Mouse (Mus musculus) frontal cortex, postnatal 25 days (tissue): ENCODE results near the gene Zfp800.

Experiments
- DNase-seq, 2 experiments: peaks; one replicate each; pipeline ENCODE4 v3.0.0; 2022; ENCODE audit warnings: low spot score in 2 of 2

Zfp800 gene

GRCm38 (mm10) chr6:28203454-28203853 is 194.4 kb downstream of the Zfp800 start:
- no peak for DNase-seq

DNA sequence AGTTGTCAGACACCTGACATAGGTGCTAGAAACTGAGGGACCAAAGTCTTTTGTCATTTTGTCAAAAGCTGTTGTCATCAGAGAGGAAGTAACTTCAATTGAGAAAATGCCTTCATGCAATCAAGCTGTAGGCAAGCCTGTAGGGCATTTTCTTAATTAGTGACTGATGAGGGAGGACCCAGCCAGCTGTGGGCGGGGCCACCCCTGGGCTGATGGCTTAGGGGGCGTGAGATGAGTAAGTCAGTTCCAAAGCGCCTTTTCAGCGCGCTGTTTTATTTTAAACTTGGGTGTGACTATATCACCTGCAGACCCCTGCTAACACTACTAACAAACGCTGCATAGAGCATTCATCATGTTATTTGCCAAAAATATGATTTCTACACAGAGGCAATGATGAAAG is 195.0 kb downstream of the Zfp800 start:
- no peak for DNase-seq

DNA sequence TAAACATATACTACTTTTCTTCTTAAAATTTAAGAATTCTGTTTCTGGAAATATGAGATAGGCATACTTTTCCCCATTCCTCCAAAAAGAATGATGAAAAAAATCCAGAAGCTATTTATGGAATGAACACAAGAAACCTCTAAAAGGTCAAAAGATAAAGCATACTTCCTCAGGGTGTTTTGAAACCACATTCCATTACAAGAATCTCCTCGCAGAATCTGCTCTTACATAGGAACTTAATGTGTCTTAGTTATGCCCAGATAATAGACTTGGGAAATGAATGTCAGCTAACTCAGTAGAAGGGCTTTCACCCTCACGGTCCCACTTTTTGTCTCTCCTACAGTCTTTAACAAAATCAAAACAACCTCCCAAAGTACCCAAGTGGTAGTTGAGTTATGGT is 203.9 kb downstream of the Zfp800 start:
- DNase-seq = no peak

- DNase-seq = no peak
Observed at GRCm38 (mm10) chr6:28191935-28192334, 205.9 kb downstream of the Zfp800 start.
